Mouse (Mus musculus): ENCODE measurements around the gene Rabl3. TPM values are rescaled to one million over a fixed set of nuclear protein-coding genes. Genes with fewer than 3 reads are reported as not detected.

The Rabl3 gene
- polyA plus RNA-seq, 1 experiment from 2014 or later = 34.4 TPM

DNA sequence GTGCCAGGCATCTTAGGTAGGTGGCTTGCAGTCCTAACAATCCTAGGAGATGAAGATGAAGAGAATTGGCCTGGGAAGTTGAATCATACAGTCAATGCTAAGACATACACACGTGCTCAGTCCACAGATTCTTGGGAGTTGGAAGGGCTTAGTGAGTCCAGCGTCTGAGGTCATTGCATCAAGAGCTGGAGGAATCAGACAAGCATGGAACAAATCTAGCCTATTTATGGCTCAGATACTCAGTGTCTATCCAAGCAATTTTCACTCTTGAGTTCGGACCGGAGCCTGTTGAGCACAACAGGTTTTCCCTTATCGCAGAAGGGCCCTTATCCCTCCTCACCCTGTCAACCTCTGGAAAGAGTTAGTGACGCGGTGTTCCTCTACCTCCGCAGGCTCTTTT lies 51.9 kb downstream of the Rabl3 start:
- H3K9ac ChIP-seq (ENCODE audit: low read depth, low read length) = no peak overlapping the region
- H3K4me3 ChIP-seq (ENCODE audit: low read depth, low read length) = no peak overlapping the region
- 50% methylated on average over 8 of the region's 8 CpGs for WGBS (ENCODE audit: insufficient replicate concordance)
- H3K4me1 ChIP-seq (ENCODE audit: control insufficient read depth, insufficient read depth, low read length) = 0 out of 2 replicates have a peak, but pooled peaks cover 2% of the 10 kb centered on the region
- no peaks in the 10 kb centered on the region for H3K36me3 ChIP-seq (ENCODE audit: control insufficient read depth, insufficient read depth, low read length)
- no peaks in the 10 kb centered on the region for H3K27me3 ChIP-seq (ENCODE audit: control insufficient read depth, insufficient read depth, low read length)
- H3K27ac ChIP-seq (ENCODE audit: low read depth, low read length) = no peak overlapping the region
- H3K4me2 ChIP-seq = no peak overlapping the region
- no peaks in the 10 kb centered on the region for H3K9me3 ChIP-seq (replicated peaks; ENCODE audit: control insufficient read depth, low read length)
- no peak for ATAC-seq (replicated peaks; ENCODE audit: insufficient number of reproducible peaks, low FRiP score, low TSS enrichment)

DNA sequence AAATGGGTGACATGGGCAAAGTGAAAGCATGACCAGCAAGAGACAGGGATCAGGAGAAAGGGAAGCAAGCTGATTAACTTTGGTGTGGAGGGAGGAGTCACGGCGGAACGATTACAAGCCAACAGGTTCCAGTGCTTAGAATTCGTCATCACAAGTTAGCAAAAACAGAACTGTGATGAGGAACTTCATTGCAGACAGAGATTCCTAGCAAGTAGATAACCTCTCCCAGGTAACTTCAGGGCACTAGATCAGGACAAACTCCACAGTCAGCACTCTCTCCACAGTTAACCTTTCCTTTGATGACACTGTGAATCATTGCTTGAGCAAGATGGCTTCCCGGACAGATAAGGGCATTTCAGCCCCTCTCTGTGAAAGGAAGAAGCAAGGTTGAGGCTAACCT lies 57.7 kb downstream of the Rabl3 start:
- H3K36me3 ChIP-seq (ENCODE audit: control insufficient read depth, insufficient read depth, low read length) = no peaks in the 10 kb centered on the region
- 70% methylated on average over 5 of the region's 5 CpGs for WGBS (ENCODE audit: insufficient replicate concordance)
- no peak overlapping the region for H3K4me2 ChIP-seq
- H3K27ac ChIP-seq (ENCODE audit: low read depth, low read length) = no peak overlapping the region
- H3K9me3 ChIP-seq (replicated peaks; ENCODE audit: control insufficient read depth, low read length) = no peaks in the 10 kb centered on the region
- H3K9ac ChIP-seq (ENCODE audit: low read depth, low read length) = no peak overlapping the region
- H3K27me3 ChIP-seq (ENCODE audit: control insufficient read depth, insufficient read depth, low read length) = no peaks in the 10 kb centered on the region
- no peaks in the 10 kb centered on the region for H3K4me1 ChIP-seq (ENCODE audit: control insufficient read depth, insufficient read depth, low read length)
- ATAC-seq (replicated peaks; ENCODE audit: insufficient number of reproducible peaks, low FRiP score, low TSS enrichment) = no peak
- H3K4me3 ChIP-seq (ENCODE audit: low read depth, low read length) = no peak overlapping the region

DNA sequence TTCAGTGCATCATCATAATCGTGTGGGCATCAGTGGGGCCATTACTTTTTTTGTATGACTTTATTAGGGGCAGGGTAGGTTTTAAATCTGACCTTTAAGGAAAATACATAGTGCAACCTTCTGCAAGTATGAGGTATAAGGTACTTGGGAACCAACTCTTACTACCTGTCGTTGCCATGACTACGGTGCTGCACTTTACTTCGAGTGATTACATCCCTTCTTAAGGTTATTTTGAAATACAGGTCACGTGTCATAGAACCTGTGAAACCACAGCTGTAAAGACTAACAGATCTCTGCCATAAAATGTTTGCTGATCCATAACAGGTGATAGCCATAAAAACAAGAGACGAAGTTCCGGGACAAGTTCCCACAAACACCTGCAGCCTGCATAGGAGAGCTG lies 58.8 kb downstream of the Rabl3 start:
- ATAC-seq (replicated peaks; ENCODE audit: insufficient number of reproducible peaks, low FRiP score, low TSS enrichment) = no peak
- no peak overlapping the region for H3K4me3 ChIP-seq (ENCODE audit: low read depth, low read length)
- H3K9me3 ChIP-seq (replicated peaks; ENCODE audit: control insufficient read depth, low read length) = no peaks in the 10 kb centered on the region
- no peak overlapping the region for H3K9ac ChIP-seq (ENCODE audit: low read depth, low read length)
- no peak overlapping the region for H3K27ac ChIP-seq (ENCODE audit: low read depth, low read length)
- H3K4me2 ChIP-seq = no peak overlapping the region
- no peaks in the 10 kb centered on the region for H3K4me1 ChIP-seq (ENCODE audit: control insufficient read depth, insufficient read depth, low read length)
- H3K36me3 ChIP-seq (ENCODE audit: control insufficient read depth, insufficient read depth, low read length) = no peaks in the 10 kb centered on the region
- no peaks in the 10 kb centered on the region for H3K27me3 ChIP-seq (ENCODE audit: control insufficient read depth, insufficient read depth, low read length)
- WGBS (ENCODE audit: insufficient replicate concordance) = 91% methylated on average over 7 of the region's 7 CpGs

DNA sequence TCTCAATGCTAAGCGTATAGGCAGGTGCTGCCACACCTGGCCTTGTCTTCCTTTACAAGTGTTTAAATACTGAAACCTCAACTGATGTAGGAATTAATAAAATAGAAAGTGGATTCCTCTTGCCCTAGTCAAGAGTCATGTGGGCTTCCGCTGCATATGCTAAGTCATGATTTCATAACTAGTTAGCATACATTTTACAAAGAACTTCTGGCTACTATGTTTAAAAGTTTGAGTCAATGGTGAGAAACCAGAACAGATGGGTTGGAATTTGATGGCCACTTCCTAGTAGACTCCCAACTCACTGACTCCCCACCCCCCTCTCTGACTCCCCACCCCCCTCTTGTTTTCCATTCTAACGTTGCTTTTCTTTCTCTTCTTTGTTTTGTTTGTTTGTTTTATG lies 59.6 kb downstream of the Rabl3 start:
- H3K27ac ChIP-seq (ENCODE audit: low read depth, low read length) = no peak overlapping the region
- H3K4me2 ChIP-seq = no peak overlapping the region
- H3K9ac ChIP-seq (ENCODE audit: low read depth, low read length) = no peak overlapping the region
- no peak overlapping the region for H3K4me3 ChIP-seq (ENCODE audit: low read depth, low read length)
- H3K36me3 ChIP-seq (ENCODE audit: control insufficient read depth, insufficient read depth, low read length) = no peaks in the 10 kb centered on the region
- H3K4me1 ChIP-seq (ENCODE audit: control insufficient read depth, insufficient read depth, low read length) = no peaks in the 10 kb centered on the region
- WGBS (ENCODE audit: insufficient replicate concordance) = 70% methylated on average over 3 of the region's 3 CpGs
- no peak for ATAC-seq (replicated peaks; ENCODE audit: insufficient number of reproducible peaks, low FRiP score, low TSS enrichment)
- no peaks in the 10 kb centered on the region for H3K27me3 ChIP-seq (ENCODE audit: control insufficient read depth, insufficient read depth, low read length)
- no peaks in the 10 kb centered on the region for H3K9me3 ChIP-seq (replicated peaks; ENCODE audit: control insufficient read depth, low read length)

DNA sequence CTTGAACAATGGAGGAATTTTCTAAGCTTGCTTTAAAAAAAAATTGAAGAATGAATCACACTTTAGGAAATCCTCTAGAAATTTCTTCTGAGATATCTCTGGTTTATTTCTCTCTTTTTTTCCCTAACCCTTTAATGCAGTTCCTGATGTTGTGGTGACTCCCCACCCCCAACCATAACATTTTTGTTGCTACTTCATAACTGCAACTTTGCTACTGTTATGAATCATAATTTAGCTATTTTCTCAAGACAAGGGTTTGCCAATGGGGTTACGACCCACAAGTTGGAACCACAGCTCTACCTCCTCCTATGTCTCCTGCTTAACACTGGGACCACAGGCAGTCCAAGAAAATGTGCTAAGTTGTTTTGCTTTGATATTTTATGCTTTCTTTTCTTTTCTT lies 63.7 kb downstream of the Rabl3 start:
- no peak overlapping the region for H3K4me2 ChIP-seq
- no peak for ATAC-seq (replicated peaks; ENCODE audit: insufficient number of reproducible peaks, low FRiP score, low TSS enrichment)
- H3K9me3 ChIP-seq (replicated peaks; ENCODE audit: control insufficient read depth, low read length) = no peaks in the 10 kb centered on the region
- H3K9ac ChIP-seq (ENCODE audit: low read depth, low read length) = no peak overlapping the region
- H3K36me3 ChIP-seq (ENCODE audit: control insufficient read depth, insufficient read depth, low read length) = no peaks in the 10 kb centered on the region
- WGBS (ENCODE audit: insufficient replicate concordance) = 100% methylated on average over 1 of the region's 1 CpGs
- H3K27me3 ChIP-seq (ENCODE audit: control insufficient read depth, insufficient read depth, low read length) = no peaks in the 10 kb centered on the region
- H3K4me1 ChIP-seq (ENCODE audit: control insufficient read depth, insufficient read depth, low read length) = no peaks in the 10 kb centered on the region
- H3K4me3 ChIP-seq (ENCODE audit: low read depth, low read length) = no peak overlapping the region
- no peak overlapping the region for H3K27ac ChIP-seq (ENCODE audit: low read depth, low read length)

DNA sequence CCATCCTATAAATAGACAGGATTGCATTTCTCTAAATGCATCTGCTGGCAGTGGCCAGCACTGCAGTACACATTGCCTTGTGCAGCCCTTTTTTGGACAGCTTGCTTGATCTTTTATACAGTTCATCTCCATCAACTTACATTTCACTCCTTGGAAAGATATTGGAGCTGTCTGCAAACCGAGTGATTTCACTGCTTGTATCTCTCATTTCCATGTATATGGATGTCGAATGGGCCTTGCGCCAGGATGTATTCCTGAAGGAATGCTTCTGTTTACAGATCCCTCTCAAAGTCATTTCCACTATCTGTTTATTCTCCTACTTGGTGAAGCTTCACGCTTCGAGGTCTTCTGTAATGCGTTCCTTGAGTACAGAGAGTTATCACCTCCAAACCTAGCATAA lies 64.6 kb downstream of the Rabl3 start:
- no peaks in the 10 kb centered on the region for H3K36me3 ChIP-seq (ENCODE audit: control insufficient read depth, insufficient read depth, low read length)
- no peak for ATAC-seq (replicated peaks; ENCODE audit: insufficient number of reproducible peaks, low FRiP score, low TSS enrichment)

DNA sequence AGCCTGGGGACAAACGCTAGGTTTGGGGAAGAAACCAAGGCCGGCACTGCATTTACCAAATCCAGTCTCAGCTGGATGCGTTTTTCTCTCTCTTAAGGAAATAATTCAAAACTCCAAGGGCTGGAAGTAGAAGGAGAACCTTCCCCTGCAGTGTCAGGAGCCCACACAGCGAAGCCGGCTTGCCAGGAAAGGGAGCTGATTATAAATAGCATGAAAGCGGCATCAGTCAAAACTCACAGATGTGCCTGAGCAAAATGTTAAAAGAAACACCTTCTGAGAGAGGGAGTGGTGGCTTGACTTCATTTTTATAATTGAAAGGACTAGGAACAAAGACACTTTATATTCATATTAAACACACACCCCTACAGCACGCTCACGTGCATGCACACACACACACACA lies 70.6 kb downstream of the Rabl3 start:
- WGBS (ENCODE audit: insufficient replicate concordance) = 84% methylated on average over 8 of the region's 8 CpGs
- H3K4me1 ChIP-seq (ENCODE audit: control insufficient read depth, insufficient read depth, low read length) = no peaks in the 10 kb centered on the region
- H3K36me3 ChIP-seq (ENCODE audit: control insufficient read depth, insufficient read depth, low read length) = no peaks in the 10 kb centered on the region
- no peak overlapping the region for H3K27ac ChIP-seq (ENCODE audit: low read depth, low read length)
- ATAC-seq (replicated peaks; ENCODE audit: insufficient number of reproducible peaks, low FRiP score, low TSS enrichment) = no peak
- H3K9me3 ChIP-seq (replicated peaks; ENCODE audit: control insufficient read depth, low read length) = no peaks in the 10 kb centered on the region
- H3K9ac ChIP-seq (ENCODE audit: low read depth, low read length) = no peak overlapping the region
- no peaks in the 10 kb centered on the region for H3K27me3 ChIP-seq (ENCODE audit: control insufficient read depth, insufficient read depth, low read length)
- no peak overlapping the region for H3K4me3 ChIP-seq (ENCODE audit: low read depth, low read length)
- no peak overlapping the region for H3K4me2 ChIP-seq

More for the DNA sequence above, 64.6 kb downstream of the Rabl3 start:
- 78% methylated on average over 6 of the region's 6 CpGs for WGBS (ENCODE audit: insufficient replicate concordance)
- Histone ChIP-seq H3K9me3 (replicated peaks; ENCODE audit: control insufficient read depth, low read length) (no peaks in the 10 kb centered on the region), H3K27ac (ENCODE audit: low read depth, low read length) (no peak overlapping the region), H3K4me1 (ENCODE audit: control insufficient read depth, insufficient read depth, low read length) (no peaks in the 10 kb centered on the region), H3K27me3 (ENCODE audit: control insufficient read depth, insufficient read depth, low read length) (no peaks in the 10 kb centered on the region), H3K9ac (ENCODE audit: low read depth, low read length) (no peak overlapping the region), H3K4me3 (ENCODE audit: low read depth, low read length) (no peak overlapping the region), H3K4me2 (no peak overlapping the region)

DNA sequence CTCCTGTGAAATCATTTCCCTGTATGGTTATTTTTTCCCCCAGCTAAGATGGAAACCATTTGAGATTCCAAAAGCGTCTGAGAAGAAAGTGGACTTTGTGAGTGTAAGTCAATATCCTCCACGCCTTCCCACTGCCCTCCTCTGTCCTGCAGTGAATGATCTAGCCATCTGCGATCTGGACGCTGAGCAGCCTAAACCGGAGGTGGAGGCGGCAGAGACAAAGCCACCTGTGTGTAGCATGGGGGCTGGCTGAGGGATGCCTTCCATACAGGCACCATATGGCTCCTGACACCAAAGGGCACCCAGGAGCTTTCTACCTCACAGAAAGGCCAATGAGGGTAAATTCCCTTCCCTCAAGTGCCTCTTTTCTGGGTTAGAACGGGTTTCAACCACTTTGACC lies 71.4 kb downstream of the Rabl3 start:
- 78% methylated on average over 7 of the region's 7 CpGs for WGBS (ENCODE audit: insufficient replicate concordance)
- Histone ChIP-seq H3K27me3 (ENCODE audit: control insufficient read depth, insufficient read depth, low read length) (no peaks in the 10 kb centered on the region), H3K9me3 (replicated peaks; ENCODE audit: control insufficient read depth, low read length) (no peaks in the 10 kb centered on the region), H3K27ac (ENCODE audit: low read depth, low read length) (no peak overlapping the region), H3K4me2 (no peak overlapping the region), H3K9ac (ENCODE audit: low read depth, low read length) (no peak overlapping the region), H3K4me3 (ENCODE audit: low read depth, low read length) (no peak overlapping the region), H3K4me1 (ENCODE audit: control insufficient read depth, insufficient read depth, low read length) (no peaks in the 10 kb centered on the region), H3K36me3 (ENCODE audit: control insufficient read depth, insufficient read depth, low read length) (no peaks in the 10 kb centered on the region)
- ATAC-seq (replicated peaks; ENCODE audit: insufficient number of reproducible peaks, low FRiP score, low TSS enrichment) = no peak

DNA sequence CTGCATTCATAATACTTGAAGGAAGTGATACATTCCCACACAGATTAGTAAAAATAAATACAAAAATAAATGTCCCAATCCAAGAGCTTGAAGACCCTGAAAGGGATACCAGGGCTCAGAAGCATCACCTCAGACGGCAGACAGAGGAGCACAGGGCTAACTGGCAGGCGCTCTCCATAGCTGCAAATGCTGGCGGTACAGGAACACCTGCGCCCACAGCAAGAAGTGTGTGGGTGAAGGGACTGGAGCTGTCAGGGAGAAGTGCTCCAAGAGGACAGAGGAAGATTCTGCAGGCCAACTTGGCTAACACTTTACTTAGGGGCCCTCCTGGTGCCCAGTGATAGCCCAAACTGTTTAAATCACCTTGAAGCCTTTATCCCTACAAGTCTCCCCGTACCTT lies 72.3 kb downstream of the Rabl3 start:
- Histone ChIP-seq H3K4me2 (no peak overlapping the region), H3K4me1 (ENCODE audit: control insufficient read depth, insufficient read depth, low read length) (no peaks in the 10 kb centered on the region), H3K27me3 (ENCODE audit: control insufficient read depth, insufficient read depth, low read length) (no peaks in the 10 kb centered on the region), H3K27ac (ENCODE audit: low read depth, low read length) (no peak overlapping the region), H3K9me3 (replicated peaks; ENCODE audit: control insufficient read depth, low read length) (no peaks in the 10 kb centered on the region), H3K9ac (ENCODE audit: low read depth, low read length) (no peak overlapping the region), H3K36me3 (ENCODE audit: control insufficient read depth, insufficient read depth, low read length) (no peaks in the 10 kb centered on the region), H3K4me3 (ENCODE audit: low read depth, low read length) (no peak overlapping the region)
- ATAC-seq (replicated peaks; ENCODE audit: insufficient number of reproducible peaks, low FRiP score, low TSS enrichment) = no peak
- 89% methylated on average over 5 of the region's 5 CpGs for WGBS (ENCODE audit: insufficient replicate concordance)
